Mouse (Mus musculus) ES-Bruce4 (cell line): ENCODE measurements around the gene Ccdc33.

Experiments
- CTCF ChIP-seq: IDR thresholded peaks from one replicate; pipeline ENCODE4 v1.8.1; 2011; ENCODE audit warnings: low read depth, low read length
- POLR2A ChIP-seq: IDR thresholded peaks from one replicate; pipeline ENCODE4 v1.8.1; 2011; ENCODE audit warnings: low read length; ENCODE audit not compliant: insufficient read depth

- TF ChIP-seq CTCF (no peak), POLR2A (no peak)
Observed at GRCm38 (mm10) chr9:58055666-58056065, 63.0 kb downstream of the Ccdc33 start.
